Mouse (Mus musculus): ENCODE measurements at regions not wholly inside any gene's neighbourhood (a gene's known extent, or its start where the extent isn't known, plus 50 kb on each side); places are given as distances from the start of the nearest gene placed in this dataset.
A peak's percentile ranks its signal among the peaks of the same experiment; 100 is the strongest.

DNA sequence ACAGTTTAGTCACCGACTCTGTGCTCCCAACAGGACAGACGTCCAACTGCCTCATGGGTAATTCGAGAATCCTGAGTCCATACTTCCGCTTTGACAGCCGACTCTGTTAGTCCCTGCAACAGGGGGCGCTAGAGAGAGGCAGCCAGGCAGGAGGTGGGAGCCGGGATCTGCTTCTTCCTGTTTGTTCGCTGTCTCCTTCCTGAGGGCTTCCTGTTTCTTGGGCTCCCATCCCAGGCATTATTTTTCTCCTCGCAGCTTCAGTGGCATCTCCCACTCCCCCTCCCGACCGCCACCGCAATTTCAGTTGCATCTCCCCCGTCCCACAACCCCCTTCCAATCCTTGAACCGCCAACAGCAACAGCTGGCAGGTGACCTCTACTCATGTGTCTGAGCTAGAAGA is 211.1 kb downstream of the Xxylt1 start:
- H3K9ac ChIP-seq = no peak overlapping the region
- H3K36me3 ChIP-seq (ENCODE audit: poor library complexity, severe bottlenecking) = no peaks in the 10 kb centered on the region
- peaks cover 17% of the 10 kb centered on the region for H3K4me1 ChIP-seq
- ATAC-seq = no peak
- H3K27me3 ChIP-seq = no peaks in the 10 kb centered on the region
- H3K9me3 ChIP-seq (replicated peaks) = peaks cover 8% of the 10 kb centered on the region; the same call in 1 of the 2 replicates
- no peak overlapping the region for H3K27ac ChIP-seq
- H3K4me2 ChIP-seq = no peak overlapping the region
- H3K4me3 ChIP-seq = no peak overlapping the region
- 82% methylated on average over 14 of the region's 14 CpGs for WGBS

DNA sequence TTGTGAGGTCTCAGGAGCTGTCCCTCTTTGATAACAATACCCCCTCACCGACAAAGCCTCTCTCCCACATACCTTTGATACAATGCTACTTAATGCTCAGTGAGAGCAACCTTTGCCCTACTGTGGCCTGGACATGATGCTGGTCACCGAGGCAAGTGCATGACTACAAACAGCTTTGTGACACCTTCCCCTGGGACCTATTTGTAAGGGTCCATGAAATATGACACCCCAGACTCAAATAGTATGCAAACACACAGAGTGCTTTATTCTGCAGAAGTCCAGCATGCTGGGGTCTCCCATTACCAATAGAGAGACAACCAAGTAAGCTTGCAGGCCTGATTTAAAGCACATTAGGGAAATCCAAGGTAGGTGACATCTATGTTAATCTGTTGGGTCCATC is 210.6 kb downstream of the Xxylt1 start:
- Histone ChIP-seq H3K4me1 (peaks cover 17% of the 10 kb centered on the region), H3K4me2 (no peak overlapping the region), H3K9ac (no peak overlapping the region), H3K4me3 (no peak overlapping the region), H3K27ac (no peak overlapping the region), H3K36me3 (ENCODE audit: poor library complexity, severe bottlenecking) (no peaks in the 10 kb centered on the region), H3K9me3 (replicated peaks) (peaks cover 8% of the 10 kb centered on the region; the same call in 1 of the 2 replicates), H3K27me3 (no peaks in the 10 kb centered on the region)
- no peak for ATAC-seq
- 20% methylated on average over 2 of the region's 2 CpGs for WGBS

DNA sequence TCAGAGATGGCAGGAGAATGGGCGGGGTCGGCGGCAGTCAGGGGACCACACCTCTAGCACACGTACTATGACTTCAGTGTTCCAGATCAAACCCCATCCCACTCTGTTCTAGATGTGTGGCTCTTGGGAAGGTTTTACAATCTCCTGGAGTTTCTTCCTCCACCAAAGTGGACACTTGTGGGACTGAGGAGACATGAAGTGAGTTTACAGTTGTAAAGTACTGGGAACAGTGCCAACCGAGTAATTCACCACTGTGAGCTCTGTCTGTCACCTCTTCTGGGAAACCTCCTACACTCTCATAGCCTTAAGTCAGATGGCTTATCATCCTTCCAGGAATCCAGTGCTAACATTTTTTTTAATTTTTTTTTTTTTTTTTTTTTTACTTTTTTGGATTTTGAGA is 209.1 kb downstream of the Xxylt1 start:
- Histone ChIP-seq H3K4me1 (peaks cover 17% of the 10 kb centered on the region), H3K27me3 (no peaks in the 10 kb centered on the region), H3K4me3 (no peak overlapping the region), H3K9me3 (replicated peaks) (peaks cover 5% of the 10 kb centered on the region; the same call in 1 of the 2 replicates), H3K36me3 (ENCODE audit: poor library complexity, severe bottlenecking) (no peaks in the 10 kb centered on the region), H3K4me2 (no peak overlapping the region), H3K27ac (no peak overlapping the region), H3K9ac (no peak overlapping the region)
- no peak for ATAC-seq
- WGBS = 89% methylated on average over 5 of the region's 5 CpGs

DNA sequence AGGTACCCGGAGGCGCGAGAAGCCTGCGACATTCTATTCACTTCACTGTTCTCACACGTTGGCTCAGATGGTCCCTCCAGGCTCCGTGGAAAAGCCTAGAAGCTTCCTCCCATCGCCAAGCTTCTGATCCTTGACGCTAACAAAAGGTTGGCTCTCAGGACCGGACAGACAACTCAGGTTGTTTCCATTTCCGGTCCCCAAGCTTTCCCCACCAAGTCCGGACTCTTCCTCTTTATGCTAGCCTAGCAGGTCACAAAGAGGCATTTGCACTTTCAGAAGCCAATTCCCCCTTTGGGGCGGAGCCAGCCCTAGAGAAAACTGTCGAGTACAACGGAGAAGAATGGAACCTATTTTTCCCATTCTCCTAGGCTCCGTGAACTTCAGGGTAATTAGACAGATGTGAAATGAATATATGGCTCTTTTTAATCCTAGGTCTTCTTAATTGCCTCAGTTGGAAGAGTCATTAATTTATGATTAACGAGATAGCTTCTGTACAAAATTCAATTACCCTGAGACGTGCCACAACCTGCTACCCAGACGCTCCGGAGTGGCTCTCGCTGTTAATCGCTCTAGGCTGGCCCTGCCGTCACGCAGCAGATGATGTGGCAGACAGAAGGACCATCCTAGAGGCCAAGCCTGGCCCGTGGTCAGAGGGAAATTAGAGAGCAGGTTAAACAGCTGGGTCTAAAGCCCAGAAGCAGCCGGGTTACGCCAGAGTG is 207.6 kb downstream of the Xxylt1 start:
- WGBS = 17% methylated on average over 26 of the region's 26 CpGs
- Histone ChIP-seq H3K9ac (no peak overlapping the region), H3K9me3 (replicated peaks) (no peaks in the 10 kb centered on the region), H3K27ac (peak overlapping the region; percentile 68), H3K4me1 (peaks cover 17% of the 10 kb centered on the region), H3K4me3 (no peak overlapping the region), H3K4me2 (peak overlapping the region; percentile 45), H3K27me3 (no peaks in the 10 kb centered on the region), H3K36me3 (ENCODE audit: poor library complexity, severe bottlenecking) (no peaks in the 10 kb centered on the region)
- peak; percentile 85 for ATAC-seq

DNA sequence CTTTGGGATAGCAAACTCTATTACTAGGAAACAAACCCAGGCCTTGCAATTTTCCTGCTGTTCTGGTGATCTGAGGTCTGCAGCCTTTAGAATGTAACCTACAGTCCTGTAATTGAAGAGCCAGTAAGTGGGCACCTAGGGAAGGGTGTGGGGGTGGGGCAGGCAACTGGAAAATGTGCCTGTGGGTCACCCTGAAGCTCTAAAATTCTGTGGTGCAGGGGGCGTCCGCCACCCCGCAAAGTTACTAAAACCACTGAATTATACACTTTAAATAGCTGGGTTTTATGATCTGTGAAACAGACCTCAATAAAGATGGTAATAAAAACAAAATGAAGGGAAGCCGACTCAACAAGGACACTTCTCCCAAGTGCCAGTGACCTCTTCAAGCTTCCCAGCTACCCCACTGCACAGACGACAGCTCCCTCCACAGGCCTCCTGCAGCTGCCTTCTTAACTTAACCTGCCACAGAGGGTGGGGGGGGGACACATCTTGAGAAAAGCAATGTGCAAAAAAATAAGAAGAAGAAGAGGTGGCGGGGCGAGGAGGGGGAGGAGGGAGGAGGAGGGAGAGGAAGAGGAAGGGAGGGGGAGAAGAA is 205.9 kb downstream of the Xxylt1 start:
- Histone ChIP-seq H3K27me3 (no peaks in the 10 kb centered on the region), H3K9me3 (replicated peaks) (no peaks in the 10 kb centered on the region), H3K4me2 (no peak overlapping the region), H3K4me3 (no peak overlapping the region), H3K27ac (no peak overlapping the region), H3K36me3 (ENCODE audit: poor library complexity, severe bottlenecking) (no peaks in the 10 kb centered on the region), H3K9ac (no peak overlapping the region), H3K4me1 (peaks cover 17% of the 10 kb centered on the region)
- 73% methylated on average over 7 of the region's 7 CpGs for WGBS
- ATAC-seq = no peak

DNA sequence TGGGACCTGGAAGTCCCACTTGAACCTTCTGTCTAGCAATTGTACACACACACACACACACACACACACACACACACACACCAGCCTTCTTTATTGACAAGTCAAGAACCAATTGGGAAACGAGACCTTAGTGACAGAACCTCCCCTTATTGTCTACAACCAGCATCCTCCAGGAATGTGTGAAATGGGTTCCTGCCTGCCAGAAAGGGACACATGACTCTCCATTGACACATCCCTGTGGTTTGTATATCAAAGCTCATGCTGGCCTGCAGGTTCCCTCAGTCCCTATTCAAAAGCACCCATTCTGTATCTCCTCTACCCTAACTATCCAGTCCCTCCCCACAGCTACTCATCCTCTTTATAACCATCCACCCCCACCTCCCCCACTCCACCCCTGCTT is 202.4 kb downstream of the Xxylt1 start:
- H3K27ac ChIP-seq = no peak overlapping the region
- WGBS = 67% methylated on average over 1 of the region's 1 CpGs
- no peak overlapping the region for H3K9ac ChIP-seq
- no peak overlapping the region for H3K4me2 ChIP-seq
- H3K9me3 ChIP-seq (replicated peaks) = no peaks in the 10 kb centered on the region
- peaks cover 10% of the 10 kb centered on the region for H3K4me1 ChIP-seq
- ATAC-seq = no peak
- H3K4me3 ChIP-seq = no peak overlapping the region
- H3K27me3 ChIP-seq = no peaks in the 10 kb centered on the region
- no peaks in the 10 kb centered on the region for H3K36me3 ChIP-seq (ENCODE audit: poor library complexity, severe bottlenecking)

DNA sequence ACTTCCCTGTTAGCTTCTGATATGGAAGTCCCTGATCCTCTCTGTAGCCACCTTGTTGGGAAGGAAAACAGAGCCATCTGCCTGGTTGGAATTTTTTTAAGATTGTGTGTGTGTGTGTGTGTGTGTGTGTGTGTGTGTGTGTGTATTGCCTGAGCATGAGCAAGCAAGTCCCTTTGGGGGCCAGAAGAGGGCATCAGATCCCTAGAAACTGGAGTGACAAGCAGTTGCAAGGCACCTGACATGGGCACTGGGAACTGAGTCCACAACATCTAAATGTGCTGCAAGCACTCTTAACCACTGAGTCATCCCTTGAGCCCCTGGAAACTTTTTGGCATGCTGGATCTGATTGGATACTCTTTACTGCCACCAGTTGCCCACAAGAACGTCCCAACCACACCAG is 201.4 kb downstream of the Xxylt1 start:
- no peaks in the 10 kb centered on the region for H3K27me3 ChIP-seq
- 86% methylated on average over 1 of the region's 1 CpGs for WGBS
- no peak for ATAC-seq
- H3K4me1 ChIP-seq = peaks cover 11% of the 10 kb centered on the region; the same call in 1 of the 2 replicates
- no peak overlapping the region for H3K9ac ChIP-seq
- no peak overlapping the region for H3K4me2 ChIP-seq
- no peak overlapping the region for H3K27ac ChIP-seq
- no peaks in the 10 kb centered on the region for H3K9me3 ChIP-seq (replicated peaks)
- no peaks in the 10 kb centered on the region for H3K36me3 ChIP-seq (ENCODE audit: poor library complexity, severe bottlenecking)
- H3K4me3 ChIP-seq = no peak overlapping the region

DNA sequence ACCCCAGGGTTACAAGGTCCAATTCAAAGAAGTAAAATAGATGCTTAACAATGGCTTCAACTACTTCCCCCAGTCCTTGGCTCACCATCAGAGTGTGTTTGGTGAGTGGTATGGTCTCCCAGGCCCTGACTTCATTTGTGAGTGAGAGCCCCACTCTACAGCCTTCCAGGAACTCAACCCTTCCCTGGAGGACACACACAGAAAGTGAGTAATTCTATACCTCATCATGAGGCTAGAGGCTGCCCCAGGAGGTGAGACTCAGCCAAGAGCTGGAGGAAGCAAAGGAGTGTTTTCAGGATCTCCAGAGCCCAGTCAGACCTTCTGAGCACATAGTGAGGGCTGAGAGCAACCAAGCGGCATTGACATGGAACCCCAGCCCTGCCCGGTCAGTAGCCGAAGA is 200.6 kb downstream of the Xxylt1 start:
- 96% methylated on average over 3 of the region's 3 CpGs for WGBS
- Histone ChIP-seq H3K4me3 (no peak overlapping the region), H3K27me3 (no peaks in the 10 kb centered on the region), H3K9ac (no peak overlapping the region), H3K9me3 (replicated peaks) (no peaks in the 10 kb centered on the region), H3K27ac (no peak overlapping the region), H3K36me3 (ENCODE audit: poor library complexity, severe bottlenecking) (no peaks in the 10 kb centered on the region), H3K4me1 (peaks cover 11% of the 10 kb centered on the region; the same call in 1 of the 2 replicates), H3K4me2 (no peak overlapping the region)
- ATAC-seq = no peak

DNA sequence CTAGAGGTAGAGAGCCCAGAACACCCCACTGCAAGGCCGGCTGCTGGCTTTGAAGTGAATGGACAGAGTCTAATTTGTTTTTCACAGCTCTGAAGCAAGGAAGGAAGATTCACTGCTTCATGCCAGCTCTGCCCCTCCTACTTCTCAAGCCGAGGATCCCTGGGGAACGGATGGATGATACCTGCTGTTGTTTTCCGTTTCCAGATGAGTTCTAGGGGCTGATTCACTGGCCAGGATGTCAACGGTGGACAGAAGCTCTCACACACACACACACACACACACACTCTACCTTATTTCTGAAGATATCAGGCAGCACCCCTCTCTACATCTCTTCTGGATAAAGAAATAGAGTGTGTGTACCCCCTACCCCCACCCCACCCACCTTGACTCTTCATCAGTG is 200.0 kb downstream of the Xxylt1 start:
- ATAC-seq = no peak
- Histone ChIP-seq H3K4me2 (no peak overlapping the region), H3K4me3 (no peak overlapping the region), H3K4me1 (peaks cover 11% of the 10 kb centered on the region; the same call in 1 of the 2 replicates), H3K9me3 (replicated peaks) (no peaks in the 10 kb centered on the region), H3K27me3 (no peaks in the 10 kb centered on the region), H3K27ac (no peak overlapping the region), H3K36me3 (ENCODE audit: poor library complexity, severe bottlenecking) (no peaks in the 10 kb centered on the region), H3K9ac (no peak overlapping the region)
- 77% methylated on average over 5 of the region's 5 CpGs for WGBS

DNA sequence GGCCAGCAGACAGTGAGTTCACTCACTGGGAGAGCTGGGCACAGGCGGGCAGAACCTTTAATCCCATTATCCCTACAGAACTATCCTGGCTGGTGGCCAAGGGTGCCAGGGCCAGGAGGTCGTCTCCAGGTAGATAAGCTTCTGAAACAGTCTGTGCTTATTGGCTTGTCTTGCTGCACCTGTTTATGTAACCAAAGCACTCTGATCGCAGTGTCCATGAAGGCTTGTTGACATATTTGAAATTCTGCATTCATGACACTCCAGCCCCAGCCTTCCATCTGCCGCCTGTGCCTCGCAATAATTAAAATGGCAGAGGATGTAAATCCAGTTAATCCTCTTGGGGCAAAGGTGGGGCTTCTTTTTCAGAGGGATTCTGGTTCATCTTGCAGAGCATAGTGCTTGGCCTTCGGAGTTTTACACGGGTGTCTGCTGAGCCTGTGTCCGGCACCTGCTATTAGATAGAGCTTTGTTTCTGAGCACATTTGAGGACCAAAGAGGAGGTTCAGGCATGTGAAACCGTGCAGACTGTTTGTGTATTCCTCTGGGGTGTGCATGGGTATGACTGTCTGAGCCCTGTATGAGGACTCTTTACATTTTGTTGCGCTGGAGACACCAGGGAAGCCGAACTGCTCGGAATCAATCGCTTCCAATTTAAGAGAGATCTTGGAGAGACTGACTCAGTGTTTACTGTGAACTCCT is 197.6 kb downstream of the Xxylt1 start:
- ATAC-seq = no peak
- no peaks in the 10 kb centered on the region for H3K27me3 ChIP-seq
- no peaks in the 10 kb centered on the region for H3K9me3 ChIP-seq (replicated peaks)
- H3K36me3 ChIP-seq (ENCODE audit: poor library complexity, severe bottlenecking) = no peaks in the 10 kb centered on the region
- H3K9ac ChIP-seq = no peak overlapping the region
- H3K4me2 ChIP-seq = no peak overlapping the region
- no peak overlapping the region for H3K4me3 ChIP-seq
- WGBS = 60% methylated on average over 13 of the region's 13 CpGs
- no peak overlapping the region for H3K27ac ChIP-seq
- H3K4me1 ChIP-seq = peaks cover 11% of the 10 kb centered on the region; the same call in 1 of the 2 replicates

DNA sequence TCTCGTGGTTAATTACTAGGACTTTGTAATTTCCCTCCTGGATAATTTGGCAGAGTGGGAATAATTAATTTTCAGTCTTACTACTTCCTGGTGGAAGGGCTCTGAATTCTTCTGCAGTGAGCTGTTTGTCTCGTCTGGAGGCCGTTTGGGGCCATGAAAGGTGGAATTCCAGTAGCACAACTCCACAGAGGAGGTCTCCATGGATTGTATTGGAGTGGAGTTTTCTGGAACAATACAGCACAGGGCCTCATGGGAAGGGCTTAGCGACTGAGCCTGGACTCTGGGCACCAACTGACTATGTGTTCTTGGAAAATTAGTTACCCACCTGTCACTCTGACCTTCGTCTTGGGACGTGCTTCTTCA is 197.1 kb downstream of the Xxylt1 start:
- Histone ChIP-seq H3K4me2 (no peak overlapping the region), H3K9me3 (replicated peaks) (no peaks in the 10 kb centered on the region), H3K27me3 (no peaks in the 10 kb centered on the region), H3K4me3 (no peak overlapping the region), H3K4me1 (peaks cover 11% of the 10 kb centered on the region; the same call in 1 of the 2 replicates), H3K9ac (no peak overlapping the region), H3K36me3 (ENCODE audit: poor library complexity, severe bottlenecking) (no peaks in the 10 kb centered on the region), H3K27ac (no peak overlapping the region)
- 58% methylated on average over 6 of the region's 6 CpGs for WGBS
- ATAC-seq = no peak

DNA sequence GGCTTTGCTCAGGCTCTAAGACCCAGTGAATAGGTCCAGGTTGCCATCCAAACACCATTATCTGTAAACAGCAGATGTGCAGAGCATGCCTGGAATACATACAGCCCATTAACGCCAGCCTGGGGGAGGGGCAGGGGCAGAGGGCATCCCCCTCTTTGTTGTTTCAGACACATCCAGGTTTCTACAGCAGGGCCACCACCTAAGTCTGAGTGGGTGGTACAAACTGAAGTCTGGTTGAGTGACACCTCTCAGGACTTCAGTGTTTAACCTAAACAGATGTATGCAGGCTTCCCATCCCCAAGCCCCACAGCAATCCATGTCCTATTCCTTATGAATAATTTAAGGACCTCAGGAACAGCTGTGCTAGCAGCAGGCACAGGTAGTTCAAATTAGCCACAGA is 194.2 kb downstream of the Xxylt1 start:
- no peak for ATAC-seq
- WGBS = 61% methylated on average over 1 of the region's 1 CpGs
- no peaks in the 10 kb centered on the region for H3K27me3 ChIP-seq
- no peak overlapping the region for H3K9ac ChIP-seq
- H3K4me2 ChIP-seq = no peak overlapping the region
- H3K4me3 ChIP-seq = no peak overlapping the region
- no peak overlapping the region for H3K27ac ChIP-seq
- H3K9me3 ChIP-seq (replicated peaks) = 0 out of 2 replicates have a peak, but pooled peaks cover 3% of the 10 kb centered on the region
- no peaks in the 10 kb centered on the region for H3K36me3 ChIP-seq (ENCODE audit: poor library complexity, severe bottlenecking)
- peaks cover 11% of the 10 kb centered on the region; the same call in 1 of the 2 replicates for H3K4me1 ChIP-seq
